Mouse (Mus musculus) fat pad, adult 2 months (tissue): Measurements from ENCODE around the gene Ccz1.

Source experiments
- DNase-seq: peaks from one replicate; pipeline ENCODE4 v3.0.0-alpha.2; 2011; ENCODE audit warnings: low read depth, low spot score; ENCODE audit errors: extremely low read depth

Ccz1 gene

GRCm38 (mm10) chr5:143994632-143995365 lies 19.9 kb downstream of the Ccz1 start:
- no peak for DNase-seq

GRCm38 (mm10) chr5:143993849-143994248 lies 20.8 kb downstream of the Ccz1 start:
- no peak for DNase-seq

- DNase-seq = no peak
These were observed 21.4 kb downstream of the Ccz1 start for GRCm38 (mm10) chr5:143993260-143993659.

- no peak for DNase-seq
These were observed 22.0 kb downstream of the Ccz1 start for GRCm38 (mm10) chr5:143992661-143993060.

- DNase-seq = no peak
These were observed 24.6 kb downstream of the Ccz1 start for GRCm38 (mm10) chr5:143990086-143990485.

- DNase-seq = no peak
These were observed 25.6 kb downstream of the Ccz1 start for GRCm38 (mm10) chr5:143989046-143989445.

- DNase-seq = no peak
These were observed 27.1 kb downstream of the Ccz1 start for GRCm38 (mm10) chr5:143987596-143987995.

- DNase-seq = no peak
These were observed 29.3 kb downstream of the Ccz1 start for GRCm38 (mm10) chr5:143985381-143985780.

- no peak for DNase-seq
These were observed 32.3 kb downstream of the Ccz1 start for GRCm38 (mm10) chr5:143982361-143982760.

- no peak for DNase-seq
These were observed 33.8 kb downstream of the Ccz1 start for GRCm38 (mm10) chr5:143980858-143981257.

GRCm38 (mm10) chr5:143976726-143977431 lies 37.8 kb downstream of the Ccz1 start:
- no peak for DNase-seq

- DNase-seq = no peak
These were observed 38.4 kb downstream of the Ccz1 start for GRCm38 (mm10) chr5:143976232-143976631.

- DNase-seq = no peak
These were observed 39.1 kb downstream of the Ccz1 start for GRCm38 (mm10) chr5:143975631-143975933.

- no peak for DNase-seq
These were observed 39.6 kb downstream of the Ccz1 start for GRCm38 (mm10) chr5:143974931-143975630.

- DNase-seq = no peak
These were observed 42.0 kb downstream of the Ccz1 start for GRCm38 (mm10) chr5:143972628-143973027.

- DNase-seq = no peak
These were observed 48.0 kb downstream of the Ccz1 start for GRCm38 (mm10) chr5:143966671-143967070.

- DNase-seq = no peak
These were observed 48.9 kb downstream of the Ccz1 start for GRCm38 (mm10) chr5:143965586-143966345.

- no peak for DNase-seq
These were observed 53.5 kb downstream of the Ccz1 start for GRCm38 (mm10) chr5:143961176-143961575.

- DNase-seq = no peak
These were observed 55.1 kb downstream of the Ccz1 start for GRCm38 (mm10) chr5:143959551-143959950.

- DNase-seq = no peak
These were observed 57.6 kb downstream of the Ccz1 start for GRCm38 (mm10) chr5:143957101-143957500.

- no peak for DNase-seq
These were observed 64.7 kb downstream of the Ccz1 start for GRCm38 (mm10) chr5:143950016-143950415.
